Comparison of ENCODE assay signal across 16 mouse cellular contexts in the genomic region with DNA sequence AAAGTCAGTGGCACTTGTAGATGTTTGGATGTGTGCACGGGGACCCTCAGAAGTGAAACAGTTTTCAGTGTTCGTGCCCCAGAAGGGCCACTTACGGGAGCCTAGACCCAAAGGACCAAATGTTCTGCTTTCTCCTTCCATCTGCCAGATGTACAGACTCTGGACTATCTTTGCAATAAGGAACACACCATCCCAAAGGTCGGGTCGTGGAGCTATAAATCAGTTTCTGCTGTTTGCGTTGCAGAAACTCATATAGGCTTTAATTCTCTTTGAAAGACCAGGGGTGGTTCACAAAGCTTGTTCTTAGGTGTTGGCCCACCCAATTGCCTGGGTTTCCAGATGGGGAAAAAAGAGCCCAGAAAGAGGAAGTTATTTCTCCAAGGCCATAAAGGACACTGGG.
"Had no signal": no experiment of that assay in that cellular context is flagged by ENCODE, and none has a peak within 500 bp of the region (broad histone marks: within the 10 kb centered on the region; RNA-seq: fewer than 3 reads in every experiment).

No protein-coding gene starts in this region.

- H3K27ac ChIP-seq: neural tube, embryonic 13.5 days; neural tube, embryonic 15.5 days; stomach, embryonic 15.5 days; stomach, postnatal 0 days had no signal

- H3K9ac ChIP-seq: neural tube, embryonic 13.5 days; neural tube, embryonic 15.5 days; stomach, embryonic 15.5 days had no signal

- H3K4me2 ChIP-seq: neural tube, embryonic 13.5 days; neural tube, embryonic 15.5 days; stomach, embryonic 15.5 days had no signal

- H3K4me1 ChIP-seq: neural tube, embryonic 13.5 days; neural tube, embryonic 15.5 days; stomach, embryonic 15.5 days had no signal

- H3K36me3 ChIP-seq: neural tube, embryonic 13.5 days; neural tube, embryonic 15.5 days; stomach, embryonic 15.5 days had no signal

- H3K27me3 ChIP-seq: neural tube, embryonic 13.5 days; neural tube, embryonic 15.5 days; stomach, embryonic 15.5 days had no signal

- H3K4me3 ChIP-seq: neural tube, embryonic 13.5 days; neural tube, embryonic 15.5 days; stomach, embryonic 15.5 days had no signal

- H3K9me3 ChIP-seq: neural tube, embryonic 13.5 days; neural tube, embryonic 15.5 days; stomach, embryonic 15.5 days had no signal

- DNase-seq: retina, postnatal 1 day; right cerebral cortex, adult 18-20 months; right cerebral cortex, postnatal 14 days; right cerebral cortex, postnatal 25 days; right cerebral cortex, postnatal 4 days; spleen, adult 18-20 months; thymus, adult 18-20 months; thymus, adult 2 months; thymus, postnatal 14 days; thymus, postnatal 25 days; thymus, postnatal 36 days; thymus, postnatal 4 days had no signal
